Mouse (Mus musculus) forebrain, embryonic 12.5 days (tissue): ENCODE measurements around the gene Rasal2. TPM values are rescaled to one million over a fixed set of nuclear protein-coding genes. Genes with fewer than 3 reads are reported as not detected.
"Not testable (repeated sequence)": the region's sequence is repeated elsewhere in the genome, so short reads cannot be mapped to it uniquely, and the experiment has no call there.

Source experiments
- ATAC-seq: fragments of 200-750 bp; cut with Nextera tagmentation; 2 replicates; pipeline ENCODE4 v1.8.0; 2017; ENCODE audit warnings: moderate TSS enrichment; ENCODE audit not compliant: low FRiP score
- H3K27ac ChIP-seq: fragments of 300-500 bp; sonication (generic); 2 replicates; pipeline ENCODE4 v1.5.1; 2016; ENCODE audit warnings: mild to moderate bottlenecking
- H3K27me3 ChIP-seq: fragments of 300-500 bp; sonication (generic); 2 replicates; pipeline ENCODE4 v1.6.1; 2016; ENCODE audit warnings: mild to moderate bottlenecking
- H3K36me3 ChIP-seq: fragments of 300-500 bp; sonication (generic); replicated peaks from 2 replicates; pipeline ENCODE4 v1.6.1; 2016; ENCODE audit warnings: mild to moderate bottlenecking
- H3K4me1 ChIP-seq: fragments of 300-500 bp; sonication (generic); 2 replicates; pipeline ENCODE4 v1.6.1; 2016
- H3K4me2 ChIP-seq: fragments of 300-500 bp; sonication (generic); 2 replicates; pipeline ENCODE4 v1.6.1; 2016; ENCODE audit warnings: mild to moderate bottlenecking, moderate library complexity
- H3K4me3 ChIP-seq: fragments of 300-500 bp; sonication (generic); replicated peaks from 2 replicates; pipeline ENCODE4 v1.5.1; 2016; ENCODE audit warnings: mild to moderate bottlenecking
- H3K9ac ChIP-seq: fragments of 300-500 bp; sonication (generic); 2 replicates; pipeline ENCODE4 v1.6.1; 2016; ENCODE audit warnings: mild to moderate bottlenecking
- H3K9me3 ChIP-seq: fragments of 300-500 bp; sonication (generic); 2 replicates; pipeline ENCODE4 v1.6.1; 2016
- WGBS: fragments of 180-500 bp; shearing (Covaris S2); methylation state at CpG from one replicate; pipeline ENCODE4 v1.1.7; 2016; 5-methylcytosine and 5-hydroxymethylcytosine counted together
- polyA plus RNA-seq: library from polyadenylated mRNA; unstranded; fragments of >200 nt; fragmentation: Nextera tagmentation; extraction: Ambion mirVana; gene quantifications from 2 replicates; pipeline ENCODE4 v1.2.1, GENCODE M21; 2016

The Rasal2 gene
- polyA plus RNA-seq, 1 experiment from 2014 or later = 28.9 TPM

GRCm38 (mm10) chr1:157253600-157254490, 158.6 kb downstream of the Rasal2 start:
- WGBS = 69% methylated on average over 9 of the region's 9 CpGs
- H3K27ac ChIP-seq = no peak overlapping the region
- no peaks in the 10 kb centered on the region for H3K36me3 ChIP-seq
- H3K4me2 ChIP-seq = no peak overlapping the region
- no peak for ATAC-seq
- H3K4me1 ChIP-seq = peaks cover 6% of the 10 kb centered on the region
- H3K9me3 ChIP-seq = no peaks in the 10 kb centered on the region
- no peak overlapping the region for H3K9ac ChIP-seq
- H3K27me3 ChIP-seq = no peaks in the 10 kb centered on the region
- no peak overlapping the region for H3K4me3 ChIP-seq

- H3K36me3 ChIP-seq = no peaks in the 10 kb centered on the region
- no peak overlapping the region for H3K4me3 ChIP-seq
- H3K27me3 ChIP-seq = no peaks in the 10 kb centered on the region
- WGBS = 90% methylated on average over 3 of the region's 3 CpGs
- no peak overlapping the region for H3K9ac ChIP-seq
- no peak overlapping the region for H3K27ac ChIP-seq
- ATAC-seq = no peak
- peaks cover 12% of the 10 kb centered on the region for H3K4me1 ChIP-seq
- H3K4me2 ChIP-seq = no peak overlapping the region
- H3K9me3 ChIP-seq = no peaks in the 10 kb centered on the region
Observed at GRCm38 (mm10) chr1:157248112-157248511, 164.3 kb downstream of the Rasal2 start.

- H3K36me3 ChIP-seq = no peaks in the 10 kb centered on the region
- H3K27ac ChIP-seq = no peak overlapping the region
- no peak overlapping the region for H3K4me2 ChIP-seq
- no peak for ATAC-seq
- no peaks in the 10 kb centered on the region for H3K9me3 ChIP-seq
- H3K4me1 ChIP-seq = peaks cover 12% of the 10 kb centered on the region
- 72% methylated on average over 3 of the region's 3 CpGs for WGBS
- H3K27me3 ChIP-seq = no peaks in the 10 kb centered on the region
- H3K4me3 ChIP-seq = no peak overlapping the region
- no peak overlapping the region for H3K9ac ChIP-seq
Observed at GRCm38 (mm10) chr1:157247341-157247740, 165.1 kb downstream of the Rasal2 start.

DNA sequence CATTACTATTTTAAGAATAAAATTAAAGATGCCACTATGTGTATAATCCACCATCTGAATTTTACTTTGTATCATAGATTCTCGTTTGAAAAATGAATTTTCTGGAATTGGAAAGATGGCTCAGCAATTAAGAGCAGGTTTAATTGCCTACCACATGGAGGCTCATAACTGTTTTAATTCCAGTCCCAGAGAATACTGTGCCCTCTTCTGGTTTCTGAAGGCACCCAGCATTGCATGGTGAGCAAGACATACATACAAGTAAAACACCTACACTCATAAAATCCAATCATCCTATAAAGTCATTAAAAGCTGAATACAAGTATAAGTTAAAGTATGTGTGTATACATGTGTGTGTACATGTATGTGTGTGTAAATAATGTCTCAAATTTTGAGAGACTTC, 165.6 kb downstream of the Rasal2 start:
- Histone ChIP-seq H3K36me3 (no peaks in the 10 kb centered on the region), H3K9ac (no peak overlapping the region), H3K4me2 (no peak overlapping the region), H3K9me3 (no peaks in the 10 kb centered on the region), H3K4me1 (peaks cover 12% of the 10 kb centered on the region), H3K27ac (no peak overlapping the region), H3K27me3 (no peaks in the 10 kb centered on the region), H3K4me3 (no peak overlapping the region)
- WGBS = 78% methylated on average over 1 of the region's 1 CpGs
- no peak for ATAC-seq

GRCm38 (mm10) chr1:157244453-157244790, 168.0 kb downstream of the Rasal2 start:
- Histone ChIP-seq H3K27ac (peak overlapping the region; percentile 87), H3K4me3 (peak overlapping the region; percentile 33), H3K9ac (peak overlapping the region; percentile 47), H3K27me3 (no peaks in the 10 kb centered on the region), H3K36me3 (no peaks in the 10 kb centered on the region), H3K4me1 (peaks cover 12% of the 10 kb centered on the region), H3K9me3 (no peaks in the 10 kb centered on the region), H3K4me2 (peak overlapping the region; percentile 50)
- peak; percentile 77 for ATAC-seq
- WGBS = 20% methylated on average over 5 of the region's 5 CpGs

DNA sequence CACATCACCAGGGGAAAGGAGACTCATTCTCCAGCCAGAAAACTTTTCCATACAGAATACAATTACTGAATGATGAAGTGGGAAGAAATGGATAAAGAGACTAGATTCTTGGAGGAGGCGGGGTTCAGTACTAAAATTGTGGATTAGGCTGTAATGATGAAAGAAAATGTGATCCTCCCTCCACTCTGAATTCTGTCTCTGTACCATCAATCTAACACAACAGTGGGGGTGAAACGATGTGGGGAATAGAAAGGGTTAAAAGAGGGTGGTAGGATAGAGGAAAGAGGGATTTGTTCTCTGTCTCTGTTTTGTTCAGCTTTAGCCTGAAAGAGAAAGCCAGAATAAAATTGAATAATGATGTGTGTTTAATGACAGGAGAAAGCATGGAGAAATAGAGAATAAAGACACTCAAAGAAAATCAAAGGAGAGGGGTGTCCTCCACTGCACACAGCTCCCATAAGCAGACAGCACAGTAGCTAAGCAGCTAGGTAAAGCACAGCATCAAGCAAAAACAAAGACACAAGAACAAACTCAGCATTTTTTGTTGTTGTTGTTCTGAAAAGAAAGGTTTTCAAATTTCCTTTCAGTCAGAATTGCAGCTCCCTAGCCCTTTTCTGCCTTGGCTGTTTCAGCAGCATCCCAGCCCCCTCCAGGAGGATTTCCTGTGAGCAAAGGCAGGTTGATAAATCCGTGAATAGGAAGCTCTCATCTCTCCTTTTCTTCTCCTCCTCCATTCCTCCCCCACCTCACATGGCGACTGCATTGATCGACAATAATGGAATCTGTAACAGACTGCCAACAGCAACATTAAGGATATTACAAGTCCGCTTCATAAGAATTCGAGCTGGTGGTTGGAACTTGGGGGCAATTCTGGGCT, 168.6 kb downstream of the Rasal2 start:
- Histone ChIP-seq H3K4me3 (peak overlapping the region; percentile 33), H3K27me3 (no peaks in the 10 kb centered on the region), H3K9ac (peak overlapping the region; percentile 47), H3K4me1 (peaks cover 12% of the 10 kb centered on the region), H3K36me3 (no peaks in the 10 kb centered on the region), H3K9me3 (no peaks in the 10 kb centered on the region), H3K4me2 (peak overlapping the region; percentile 50), H3K27ac (peak overlapping the region; percentile 87)
- 18% methylated on average over 7 of the region's 7 CpGs for WGBS
- ATAC-seq = peak; percentile 59; the same call in 1 of the 2 replicates

GRCm38 (mm10) chr1:157239687-157240086, 172.7 kb downstream of the Rasal2 start:
- 87% methylated on average over 1 of the region's 1 CpGs for WGBS
- Histone ChIP-seq H3K4me2 (no peak overlapping the region), H3K4me1 (peaks cover 12% of the 10 kb centered on the region), H3K9ac (no peak overlapping the region), H3K36me3 (no peaks in the 10 kb centered on the region), H3K27me3 (no peaks in the 10 kb centered on the region), H3K4me3 (no peak overlapping the region), H3K27ac (no peak overlapping the region), H3K9me3 (no peaks in the 10 kb centered on the region)
- no peak for ATAC-seq

GRCm38 (mm10) chr1:157236650-157237344, 175.6 kb downstream of the Rasal2 start:
- 98% methylated on average over 4 of the region's 4 CpGs for WGBS
- H3K4me2 ChIP-seq, H3K36me3 ChIP-seq, H3K9ac ChIP-seq, ATAC-seq, H3K9me3 ChIP-seq, H3K4me1 ChIP-seq, H3K27ac ChIP-seq, H3K4me3 ChIP-seq, H3K27me3 ChIP-seq: not testable (repeated sequence)

DNA sequence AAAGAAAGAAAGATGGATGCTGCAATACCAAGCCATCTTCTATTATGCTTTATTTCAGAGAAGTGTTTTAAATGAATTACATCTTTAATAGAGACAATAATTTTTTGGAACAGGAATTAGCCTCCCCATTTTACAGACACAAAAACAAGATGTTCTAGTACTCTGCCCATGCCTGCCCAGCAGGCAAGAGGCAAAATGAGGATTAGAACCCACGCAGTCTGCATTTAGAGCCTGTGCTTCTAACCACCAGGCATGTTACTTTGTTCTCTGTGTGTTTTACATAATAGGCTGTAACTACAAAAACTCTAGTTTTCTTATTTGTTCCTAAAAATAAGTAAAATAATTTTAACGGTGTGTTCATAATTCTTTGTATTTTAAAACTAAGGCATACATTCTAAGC, 178.9 kb downstream of the Rasal2 start:
- Histone ChIP-seq H3K4me1 (peaks cover 10% of the 10 kb centered on the region), H3K9me3 (no peaks in the 10 kb centered on the region), H3K4me3 (no peak overlapping the region), H3K4me2 (no peak overlapping the region), H3K27me3 (no peaks in the 10 kb centered on the region), H3K9ac (no peak overlapping the region), H3K27ac (no peak overlapping the region), H3K36me3 (no peaks in the 10 kb centered on the region)
- 82% methylated on average over 2 of the region's 2 CpGs for WGBS
- no peak for ATAC-seq

- H3K27me3 ChIP-seq = no peaks in the 10 kb centered on the region
- no peak overlapping the region for H3K4me3 ChIP-seq
- no peaks in the 10 kb centered on the region for H3K36me3 ChIP-seq
- no peak overlapping the region for H3K9ac ChIP-seq
- no peak overlapping the region for H3K4me2 ChIP-seq
- 0 out of 2 replicates have a peak overlapping the region, but pooled peaks have one; percentile 42 for H3K27ac ChIP-seq
- 60% methylated on average over 4 of the region's 4 CpGs for WGBS
- H3K4me1 ChIP-seq = peaks cover 10% of the 10 kb centered on the region
- no peak for ATAC-seq
- H3K9me3 ChIP-seq = no peaks in the 10 kb centered on the region
Observed at GRCm38 (mm10) chr1:157232372-157232771, 180.0 kb downstream of the Rasal2 start.

- ATAC-seq = 0 out of 2 replicates have a peak, but pooled peaks have one; percentile 51
- Histone ChIP-seq H3K9me3 (no peaks in the 10 kb centered on the region), H3K4me3 (no peak overlapping the region), H3K4me2 (peak overlapping the region; percentile 35), H3K27me3 (no peaks in the 10 kb centered on the region), H3K9ac (no peak overlapping the region), H3K4me1 (peaks cover 12% of the 10 kb centered on the region), H3K36me3 (no peaks in the 10 kb centered on the region), H3K27ac (no peak overlapping the region)
- 13% methylated on average over 8 of the region's 8 CpGs for WGBS
Observed at GRCm38 (mm10) chr1:157231016-157231415, 181.4 kb downstream of the Rasal2 start.

DNA sequence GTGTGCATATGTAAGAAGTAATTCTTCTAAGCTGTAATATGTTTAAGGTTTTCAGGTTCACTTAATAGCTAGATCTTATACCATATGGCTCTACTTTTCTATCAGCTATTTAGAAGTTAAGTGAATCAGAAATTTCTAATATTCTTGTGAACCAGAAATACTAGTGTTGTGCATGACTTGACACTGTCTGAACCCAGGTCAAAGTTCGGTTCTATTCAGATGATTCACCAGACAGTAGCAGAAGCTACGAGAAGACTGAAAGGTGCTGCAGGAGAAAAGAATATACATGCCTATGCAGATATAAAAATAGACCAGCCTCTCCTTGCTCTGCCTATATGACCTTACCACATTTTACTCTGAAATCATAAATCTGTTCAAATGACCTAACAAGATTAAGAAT, 182.0 kb downstream of the Rasal2 start:
- Histone ChIP-seq H3K36me3 (no peaks in the 10 kb centered on the region), H3K27me3 (no peaks in the 10 kb centered on the region), H3K4me1 (peaks cover 12% of the 10 kb centered on the region), H3K9ac (no peak overlapping the region), H3K27ac (no peak overlapping the region), H3K9me3 (no peaks in the 10 kb centered on the region), H3K4me3 (no peak overlapping the region), H3K4me2 (no peak overlapping the region)
- ATAC-seq = no peak
- WGBS = 54% methylated on average over 2 of the region's 2 CpGs
